Mouse (Mus musculus): ENCODE data around the gene Acsl5. TPM values are rescaled to one million over a fixed set of nuclear protein-coding genes. Genes with fewer than 3 reads are reported as not detected.
A peak's percentile ranks its signal among the peaks of the same experiment; 100 is the strongest.

The Acsl5 gene
- total and polyA plus RNA-seq, 3 experiments: 8.0 to 14.7 (median 12.5) TPM

DNA sequence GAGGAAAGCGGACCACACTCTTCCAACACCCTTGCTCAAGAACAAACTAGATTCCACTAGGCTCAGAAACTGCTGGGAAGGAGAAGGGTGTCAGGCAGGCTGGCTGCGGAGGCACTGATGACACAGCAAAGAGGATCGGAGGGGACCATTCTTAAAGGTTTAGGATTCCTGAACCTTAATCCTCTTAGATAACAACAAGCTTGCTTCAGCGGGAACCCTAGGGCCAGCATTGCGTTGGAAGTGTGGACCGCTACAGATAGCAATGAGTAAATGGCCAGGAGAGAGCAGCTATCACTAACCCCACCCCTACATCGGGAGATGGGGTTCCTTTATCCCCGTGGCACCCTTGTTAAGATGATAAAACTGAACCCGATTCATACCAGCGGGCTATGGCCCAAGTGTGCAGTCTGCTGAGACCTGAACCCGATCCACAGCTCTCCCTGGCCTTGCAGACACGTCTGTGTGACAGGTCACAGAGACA, 33.0 kb upstream of the Acsl5 start:
- peak overlapping the region; percentile 30 for H3K4me3 ChIP-seq
- no peak for DNase-seq
- H3K36me3 ChIP-seq (ENCODE audit: control insufficient read depth, insufficient read depth, low read length): no peaks in the 10 kb centered on the region
- intact Hi-C loops (cut with DNase I): loop anchor here (1.0 to 2.0 kb wide), 3 partner anchors 34 to 114 kb away; no protein-coding TSS in a partner anchor
- peaks cover 3% of the 10 kb centered on the region; the same call in 1 of the 2 replicates for H3K4me1 ChIP-seq (ENCODE audit: control insufficient read depth, insufficient read depth, low read length)
- H3K27ac ChIP-seq: no peak overlapping the region
- H3K79me2 ChIP-seq (replicated peaks; ENCODE audit: control insufficient read depth, insufficient read depth, low read length): no peaks in the 10 kb centered on the region
- TF ChIP-seq POLR2A (IDR thresholded peaks at IDR 0.05; ENCODE audit: insufficient read depth, low read depth, low read length) (no peak), EP300 (IDR thresholded peaks at IDR 0.05; ENCODE audit: insufficient read depth, low read depth, low read length) (no peak), CTCF (IDR thresholded peaks at IDR 0.05) (no peak)
- H3K27me3 ChIP-seq (ENCODE audit: control insufficient read depth, insufficient read depth, low read length): no peaks in the 10 kb centered on the region; the same call in 1 of the 2 replicates
- no peak overlapping the region for H3K9ac ChIP-seq (ENCODE audit: low read depth, low read length)
- 20% methylated on average over 12 of the region's 12 CpGs for WGBS

DNA sequence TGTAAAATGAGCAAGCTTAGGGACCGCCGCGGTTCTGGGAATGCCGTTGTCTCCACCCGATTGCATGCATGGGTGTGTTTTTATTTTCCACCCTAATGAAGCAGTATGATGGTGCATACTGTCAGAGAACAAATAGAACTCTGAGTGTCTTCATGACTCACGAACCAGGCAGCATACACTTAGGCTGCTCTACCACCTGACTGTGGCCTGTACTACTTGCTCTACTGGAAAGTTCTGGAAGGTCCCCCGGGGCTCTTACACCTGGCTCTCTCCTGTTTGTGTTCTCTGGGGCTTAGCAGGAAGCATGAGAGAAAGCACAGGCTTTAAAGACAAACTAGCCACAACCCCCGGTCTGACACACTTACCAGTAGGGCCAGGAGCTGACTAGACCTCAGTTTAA, 32.4 kb upstream of the Acsl5 start:
- Histone ChIP-seq H3K27ac (no peak overlapping the region), H3K79me2 (replicated peaks; ENCODE audit: control insufficient read depth, insufficient read depth, low read length) (no peaks in the 10 kb centered on the region), H3K9ac (ENCODE audit: low read depth, low read length) (no peak overlapping the region), H3K4me3 (no peak overlapping the region), H3K36me3 (ENCODE audit: control insufficient read depth, insufficient read depth, low read length) (no peaks in the 10 kb centered on the region), H3K27me3 (ENCODE audit: control insufficient read depth, insufficient read depth, low read length) (no peaks in the 10 kb centered on the region; the same call in 1 of the 2 replicates), H3K4me1 (ENCODE audit: control insufficient read depth, insufficient read depth, low read length) (peaks cover 3% of the 10 kb centered on the region; the same call in 1 of the 2 replicates)
- WGBS: 73% methylated on average over 8 of the region's 8 CpGs
- no peak for DNase-seq
- intact Hi-C loops (cut with DNase I): loop anchor here (2.0 kb wide), 1 partner anchor 33 kb away; no protein-coding TSS in a partner anchor
- TF ChIP-seq POLR2A (IDR thresholded peaks at IDR 0.05; ENCODE audit: insufficient read depth, low read depth, low read length): no peak
- TF ChIP-seq CTCF (IDR thresholded peaks at IDR 0.05): no peak
- no peak for TF ChIP-seq EP300 (IDR thresholded peaks at IDR 0.05; ENCODE audit: insufficient read depth, low read depth, low read length)

DNA sequence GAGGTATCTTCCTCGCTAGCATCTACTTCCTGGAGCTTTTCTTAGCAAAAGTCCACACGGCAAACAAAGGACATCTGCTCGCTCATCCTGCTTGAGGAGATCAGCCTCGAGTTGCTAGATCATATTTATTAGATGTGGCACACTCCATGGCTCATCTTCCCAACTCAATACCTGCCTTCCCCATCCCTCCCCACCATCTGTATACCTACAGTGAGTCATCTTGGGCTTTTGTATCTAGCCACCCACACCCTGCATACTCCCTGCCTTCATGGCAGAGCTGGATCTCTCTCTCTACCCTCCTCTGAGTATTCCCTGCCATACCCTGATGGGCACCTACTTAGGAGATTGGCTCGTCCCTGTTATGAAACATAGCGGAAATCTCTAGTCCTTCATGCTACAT, 30.5 kb upstream of the Acsl5 start:
- H3K79me2 ChIP-seq (replicated peaks; ENCODE audit: control insufficient read depth, insufficient read depth, low read length): no peaks in the 10 kb centered on the region
- DNase-seq: no peak
- no peak overlapping the region for H3K27ac ChIP-seq
- no peak overlapping the region for H3K4me3 ChIP-seq
- no peaks in the 10 kb centered on the region; the same call in 1 of the 2 replicates for H3K27me3 ChIP-seq (ENCODE audit: control insufficient read depth, insufficient read depth, low read length)
- 71% methylated on average over 6 of the region's 6 CpGs for WGBS
- intact Hi-C loops (cut with DNase I): no loop called here
- H3K4me1 ChIP-seq (ENCODE audit: control insufficient read depth, insufficient read depth, low read length): peaks cover 3% of the 10 kb centered on the region; the same call in 1 of the 2 replicates
- no peak overlapping the region for H3K9ac ChIP-seq (ENCODE audit: low read depth, low read length)
- TF ChIP-seq POLR2A (IDR thresholded peaks at IDR 0.05; ENCODE audit: insufficient read depth, low read depth, low read length): no peak
- no peak for TF ChIP-seq EP300 (IDR thresholded peaks at IDR 0.05; ENCODE audit: insufficient read depth, low read depth, low read length)
- TF ChIP-seq CTCF (IDR thresholded peaks at IDR 0.05): no peak
- no peaks in the 10 kb centered on the region for H3K36me3 ChIP-seq (ENCODE audit: control insufficient read depth, insufficient read depth, low read length)

DNA sequence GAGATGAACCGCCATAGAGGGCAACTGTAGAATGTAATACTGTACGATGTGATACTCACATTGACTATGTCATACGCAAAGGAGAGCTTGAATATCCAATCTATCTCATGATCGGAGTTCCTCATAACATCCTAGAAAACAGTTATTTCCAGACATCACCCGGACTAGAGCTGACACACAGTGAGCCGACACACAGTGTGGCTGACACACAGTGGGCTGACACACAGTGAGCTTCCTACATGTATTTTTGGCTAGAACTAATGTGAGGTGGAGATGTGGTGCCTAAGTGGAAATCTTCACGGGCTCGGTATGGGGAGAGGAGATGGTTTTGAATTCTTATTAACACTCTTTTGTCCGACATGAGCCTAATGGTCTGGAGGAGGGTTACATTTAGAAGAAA, 29.5 kb upstream of the Acsl5 start:
- no peaks in the 10 kb centered on the region for H3K79me2 ChIP-seq (replicated peaks; ENCODE audit: control insufficient read depth, insufficient read depth, low read length)
- H3K36me3 ChIP-seq (ENCODE audit: control insufficient read depth, insufficient read depth, low read length): no peaks in the 10 kb centered on the region
- intact Hi-C loops (cut with DNase I): no loop called here
- no peak overlapping the region for H3K4me3 ChIP-seq
- H3K9ac ChIP-seq (ENCODE audit: low read depth, low read length): no peak overlapping the region
- no peak overlapping the region for H3K27ac ChIP-seq
- peaks cover 3% of the 10 kb centered on the region; the same call in 1 of the 2 replicates for H3K4me1 ChIP-seq (ENCODE audit: control insufficient read depth, insufficient read depth, low read length)
- 90% methylated on average over 9 of the region's 9 CpGs for WGBS
- no peak for DNase-seq
- no peaks in the 10 kb centered on the region; the same call in 1 of the 2 replicates for H3K27me3 ChIP-seq (ENCODE audit: control insufficient read depth, insufficient read depth, low read length)
- TF ChIP-seq POLR2A (IDR thresholded peaks at IDR 0.05; ENCODE audit: insufficient read depth, low read depth, low read length) (no peak), EP300 (IDR thresholded peaks at IDR 0.05; ENCODE audit: insufficient read depth, low read depth, low read length) (no peak), CTCF (IDR thresholded peaks at IDR 0.05) (no peak)

DNA sequence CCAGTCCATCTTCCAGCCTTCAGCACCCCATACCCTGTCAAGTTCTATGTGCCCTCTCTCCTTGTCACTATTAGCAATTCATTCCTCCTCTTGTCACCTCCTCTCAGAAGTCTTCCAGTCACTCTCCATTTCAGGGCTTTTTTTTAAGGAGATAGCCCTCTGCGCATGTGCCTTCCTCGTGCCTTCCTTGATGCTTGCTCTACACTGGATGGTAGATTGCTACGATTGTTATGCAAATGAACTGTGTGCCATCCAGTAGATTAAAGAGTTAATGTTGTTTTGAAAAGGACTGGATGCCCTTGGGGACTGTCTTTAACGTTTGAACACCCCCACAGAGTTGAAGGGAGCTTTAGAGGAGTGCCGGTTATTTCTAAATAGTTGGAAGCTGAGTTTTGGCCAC, 25.1 kb upstream of the Acsl5 start:
- intact Hi-C loops (cut with DNase I): no loop called here
- DNase-seq: no peak
- no peak for TF ChIP-seq EP300 (IDR thresholded peaks at IDR 0.05; ENCODE audit: insufficient read depth, low read depth, low read length)
- TF ChIP-seq POLR2A (IDR thresholded peaks at IDR 0.05; ENCODE audit: insufficient read depth, low read depth, low read length): no peak
- no peak for TF ChIP-seq CTCF (IDR thresholded peaks at IDR 0.05)
- H3K4me3 ChIP-seq: no peak overlapping the region
- no peak overlapping the region for H3K27ac ChIP-seq
- no peaks in the 10 kb centered on the region for H3K36me3 ChIP-seq (ENCODE audit: control insufficient read depth, insufficient read depth, low read length)
- H3K27me3 ChIP-seq (ENCODE audit: control insufficient read depth, insufficient read depth, low read length): no peaks in the 10 kb centered on the region
- no peaks in the 10 kb centered on the region for H3K4me1 ChIP-seq (ENCODE audit: control insufficient read depth, insufficient read depth, low read length)
- no peaks in the 10 kb centered on the region for H3K79me2 ChIP-seq (replicated peaks; ENCODE audit: control insufficient read depth, insufficient read depth, low read length)
- WGBS: 65% methylated on average over 5 of the region's 5 CpGs
- no peak overlapping the region for H3K9ac ChIP-seq (ENCODE audit: low read depth, low read length)

DNA sequence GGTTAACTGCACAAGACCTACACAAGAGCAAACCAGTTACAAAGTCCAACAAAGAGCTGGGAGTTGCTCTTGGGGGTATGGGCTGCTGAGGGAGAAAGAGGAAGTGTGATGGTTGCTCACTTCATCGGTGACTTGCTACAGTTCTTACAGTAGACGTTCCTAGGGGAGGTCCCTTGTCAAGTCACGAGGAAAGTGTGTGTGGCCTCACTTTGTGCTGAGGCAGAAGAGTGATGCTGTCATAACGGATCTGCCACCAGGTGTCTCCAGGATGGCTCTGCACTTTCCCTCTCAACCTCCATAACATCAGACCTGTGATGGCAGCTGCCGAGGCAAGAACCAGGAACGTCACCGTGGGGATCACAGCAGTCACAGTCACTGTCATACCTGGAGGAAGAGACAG, 24.6 kb upstream of the Acsl5 start:
- 70% methylated on average over 7 of the region's 7 CpGs for WGBS

More for the DNA sequence above, 24.6 kb upstream of the Acsl5 start:
- Histone ChIP-seq H3K27me3 (ENCODE audit: control insufficient read depth, insufficient read depth, low read length) (no peaks in the 10 kb centered on the region), H3K9ac (ENCODE audit: low read depth, low read length) (no peak overlapping the region), H3K4me3 (no peak overlapping the region), H3K4me1 (ENCODE audit: control insufficient read depth, insufficient read depth, low read length) (peaks cover 2% of the 10 kb centered on the region), H3K36me3 (ENCODE audit: control insufficient read depth, insufficient read depth, low read length) (no peaks in the 10 kb centered on the region), H3K27ac (no peak overlapping the region), H3K79me2 (replicated peaks; ENCODE audit: control insufficient read depth, insufficient read depth, low read length) (no peaks in the 10 kb centered on the region)
- intact Hi-C loops (cut with DNase I): no loop called here
- no peak for DNase-seq
- TF ChIP-seq POLR2A (IDR thresholded peaks at IDR 0.05; ENCODE audit: insufficient read depth, low read depth, low read length) (no peak), CTCF (IDR thresholded peaks at IDR 0.05) (peak; percentile 40)

All from heart, adult 2 months (tissue).